In the genomic region with DNA sequence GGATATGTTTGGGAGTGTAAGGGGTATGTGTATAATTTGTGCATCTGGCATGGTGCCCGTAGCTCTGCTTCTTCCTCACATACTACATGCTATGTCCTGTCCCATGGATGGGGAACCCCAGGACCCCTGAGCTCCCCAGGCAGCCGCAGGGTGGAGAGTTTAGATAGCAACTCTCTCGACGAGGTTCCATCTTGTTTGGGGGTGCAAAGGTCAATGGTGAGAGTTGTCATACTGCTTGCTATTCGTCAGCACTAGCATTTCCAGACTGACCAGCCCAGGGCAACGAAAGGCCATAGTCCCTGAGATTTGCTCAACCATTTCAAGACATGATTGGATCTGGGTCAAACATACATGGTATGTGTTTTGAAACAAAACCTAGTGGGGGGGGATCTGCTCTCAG, we compare ENCODE assay signal across 15 mouse cellular contexts.
DNase-seq lines count a peak whose midpoint lies in the region; ATAC-seq and TF ChIP-seq lines count a peak whose summit lies in the region.
"Had no signal": no experiment of that assay in that cellular context is flagged by ENCODE, and none has a peak within 500 bp of the region (broad histone marks: within the 10 kb centered on the region; RNA-seq: fewer than 3 reads in every experiment).

No protein-coding gene starts in this region.

- H3K4me2 ChIP-seq in kidney, embryonic 14.5 days (replicated peaks; ENCODE audit: low read depth, low read length) = no peak overlapping the region
- H3K4me2 ChIP-seq: heart, embryonic 13.5 days; hindbrain, embryonic 13.5 days had no signal

- H3K36me3 ChIP-seq in kidney, embryonic 14.5 days (ENCODE audit: control insufficient read depth, insufficient read depth, low read length) = no peaks in the 10 kb centered on the region
- H3K36me3 ChIP-seq in small intestine, adult 2 months (ENCODE audit: control insufficient read depth, insufficient read depth, low read length) = no peaks in the 10 kb centered on the region
- H3K36me3 ChIP-seq: heart, embryonic 13.5 days; hindbrain, embryonic 13.5 days had no signal

- H3K9ac ChIP-seq in kidney, embryonic 14.5 days (ENCODE audit: low read depth, low read length) = no peak overlapping the region
- H3K9ac ChIP-seq: heart, embryonic 13.5 days; hindbrain, embryonic 13.5 days had no signal

- no peaks in the 10 kb centered on the region for H3K27me3 ChIP-seq in kidney, embryonic 14.5 days (ENCODE audit: control insufficient read depth, insufficient read depth, low read length)
- no peaks in the 10 kb centered on the region for H3K27me3 ChIP-seq in small intestine, adult 2 months (ENCODE audit: control insufficient read depth, insufficient read depth, low read length)
- H3K27me3 ChIP-seq: heart, embryonic 13.5 days had no signal

- H3K9me3 ChIP-seq in kidney, embryonic 14.5 days (ENCODE audit: control insufficient read depth, low read length) = no peaks in the 10 kb centered on the region
- H3K9me3 ChIP-seq: heart, embryonic 13.5 days; hindbrain, embryonic 13.5 days had no signal

- TF ChIP-seq POLR2A in small intestine, adult 2 months (IDR thresholded peaks at IDR 0.05; ENCODE audit: low read depth, low read length) = no peak

- H3K27ac ChIP-seq in kidney, embryonic 14.5 days (ENCODE audit: low read depth, low read length) = no peak overlapping the region
- peak overlapping the region; percentile 28; the same call in 1 of the 2 replicates for H3K27ac ChIP-seq in small intestine, adult 2 months (ENCODE audit: insufficient read depth, low read depth, low read length)
- H3K27ac ChIP-seq: hindbrain, embryonic 13.5 days had no signal

- H3K4me1 ChIP-seq in kidney, embryonic 14.5 days (ENCODE audit: control insufficient read depth, insufficient read depth, low read length) = peaks cover 19% of the 10 kb centered on the region
- peaks cover 42% of the 10 kb centered on the region for H3K4me1 ChIP-seq in small intestine, adult 2 months (ENCODE audit: control insufficient read depth, insufficient read depth, insufficient read length, low read length)

- ATAC-seq in kidney, embryonic 14.5 days (ENCODE audit: low FRiP score, low TSS enrichment) = no peak
- ATAC-seq: forebrain, embryonic 16.5 days had no signal

- H3K4me3 ChIP-seq in kidney, embryonic 14.5 days (ENCODE audit: low read length) = no peak overlapping the region
- no peak overlapping the region for H3K4me3 ChIP-seq in small intestine, adult 2 months (ENCODE audit: low read depth, low read length)
- H3K4me3 ChIP-seq: heart, embryonic 13.5 days; hindbrain, embryonic 13.5 days had no signal

- peak; percentile 41 for DNase-seq in kidney, adult 11 months
- no peak for DNase-seq in kidney, postnatal 10 days
- peak; percentile 58 for DNase-seq in kidney, adult 9 months
- peak; percentile 41 to 56 for DNase-seq in kidney, postnatal 25 days
- DNase-seq in left cerebral cortex, postnatal 10 days (ENCODE audit: extremely low spot score in 1 of 2, low spot score in 2 of 2) = no peak
- no peak for DNase-seq in lung, postnatal 14 days
- DNase-seq: adrenal gland, adult 2 months; adrenal gland, postnatal 25 days; cerebellum, adult 2 months; gastrocnemius, postnatal 14 days had no signal

- WGBS in kidney, embryonic 14.5 days = 75% methylated on average over 6 of the region's 6 CpGs
- WGBS in small intestine, adult 2 months = 51% methylated on average over 6 of the region's 6 CpGs

- no peak for TF ChIP-seq CTCF in small intestine, adult 2 months (IDR thresholded peaks at IDR 0.05; ENCODE audit: extremely low read depth, insufficient read length, insufficient replicate concordance, low read depth, low read length)

- intact Hi-C loops in left cerebral cortex, postnatal 10 days (cut with DNase I) = no loop called here

Comparison
In these comparisons a context has a peak if more than half of its experiments do, and no peak if none do; other contexts are left out.
1. DNase-seq: peak in kidney, adult 11 months (single experiment), kidney, adult 9 months (single experiment) and kidney, postnatal 25 days (2 of 2); none in kidney, postnatal 10 days (single experiment), left cerebral cortex, postnatal 10 days (0 of 2) and lung, postnatal 14 days (single experiment).